Mouse (Mus musculus): ENCODE results near the gene 9130213A22Rik. TPM values are rescaled to one million over a fixed set of nuclear protein-coding genes. Genes with fewer than 3 reads are reported as not detected.

9130213A22Rik gene
- total RNA-seq, 2 experiments from 2014 or later: 0.23 to 0.27 TPM

DNA sequence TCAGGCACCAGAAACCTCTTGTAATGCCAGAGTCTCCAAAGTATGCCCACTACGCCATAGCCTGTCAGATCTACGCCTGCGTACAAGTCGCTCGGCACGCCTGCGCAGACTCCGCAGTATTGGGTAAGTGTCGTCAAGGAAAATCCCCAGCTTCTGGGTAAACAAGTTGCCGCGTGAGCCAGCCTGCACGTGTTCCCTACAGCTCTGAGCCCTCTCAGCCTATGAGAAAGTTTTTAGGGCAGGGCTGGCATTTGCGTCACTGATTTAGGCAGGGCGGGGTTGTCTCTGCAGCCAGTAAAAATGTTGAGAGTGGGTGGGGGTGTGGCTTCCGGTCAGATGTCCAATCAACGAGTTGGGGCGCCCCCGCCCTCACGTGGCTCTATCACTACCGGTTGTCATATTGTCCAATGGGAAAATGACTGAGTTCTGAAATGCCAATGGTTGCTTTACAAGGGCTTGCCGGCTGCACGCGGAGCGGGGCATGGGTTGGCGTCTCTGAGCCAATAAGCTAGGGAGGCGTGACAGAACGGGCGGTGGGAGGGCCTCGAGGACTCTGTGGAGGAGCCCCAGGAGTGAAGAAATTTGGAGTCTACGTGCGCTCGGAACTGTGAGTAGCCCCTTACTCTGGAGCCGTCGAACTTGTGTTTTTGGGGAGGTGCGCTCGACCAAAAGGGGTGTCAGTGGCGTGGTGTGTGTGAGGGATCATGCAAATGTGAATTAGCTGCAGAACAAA, 27.5 kb downstream of the 9130213A22Rik start, which contains the start of gene Per1:
Gene Per1 (plus strand): TSS at position 521 of the 733 bp plus-strand sequence.
- DNase-seq: peak; percentile 99 to 100

DNA sequence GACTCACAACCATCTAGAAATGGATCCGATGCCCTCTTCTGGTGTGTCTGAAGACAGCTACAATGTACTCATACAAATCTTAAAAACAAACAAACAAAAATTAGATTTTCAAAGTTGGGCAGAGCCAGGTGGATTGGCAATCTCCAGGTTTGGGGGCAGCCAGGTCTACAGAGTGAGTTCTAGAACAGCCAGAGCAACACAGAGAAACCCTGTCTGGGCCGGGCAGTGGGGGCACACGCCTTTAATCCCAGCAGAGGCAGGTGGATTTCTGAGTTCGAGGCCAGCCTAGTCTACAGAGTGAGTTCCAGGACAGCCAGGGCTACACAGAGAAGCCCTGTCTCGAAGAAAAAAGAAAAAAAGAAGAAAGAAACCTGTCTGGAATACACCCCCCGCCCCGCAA, 28.5 kb downstream of the 9130213A22Rik start:
- DNase-seq: peak in 1 of 2 experiments; percentile 33

DNA sequence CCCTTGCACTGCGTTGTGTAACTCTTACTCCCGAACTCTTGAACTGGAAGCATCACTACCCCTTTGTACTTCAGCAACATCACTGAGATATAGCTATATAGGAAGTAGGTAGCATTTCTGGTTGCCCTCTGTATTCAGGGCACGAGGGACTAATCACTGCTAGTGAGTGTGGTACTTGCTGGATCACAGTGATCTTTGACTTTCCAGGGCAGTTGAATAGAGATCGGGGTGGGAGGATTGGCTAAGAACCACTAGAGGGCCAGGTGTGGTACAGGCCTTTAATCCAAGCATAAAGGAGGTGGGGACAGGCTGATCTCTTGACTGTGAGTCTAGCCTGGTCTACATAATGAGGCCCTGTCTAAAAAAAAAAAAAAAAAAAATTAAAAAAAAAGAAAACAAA, 29.5 kb downstream of the 9130213A22Rik start:
- DNase-seq: no peak

DNA sequence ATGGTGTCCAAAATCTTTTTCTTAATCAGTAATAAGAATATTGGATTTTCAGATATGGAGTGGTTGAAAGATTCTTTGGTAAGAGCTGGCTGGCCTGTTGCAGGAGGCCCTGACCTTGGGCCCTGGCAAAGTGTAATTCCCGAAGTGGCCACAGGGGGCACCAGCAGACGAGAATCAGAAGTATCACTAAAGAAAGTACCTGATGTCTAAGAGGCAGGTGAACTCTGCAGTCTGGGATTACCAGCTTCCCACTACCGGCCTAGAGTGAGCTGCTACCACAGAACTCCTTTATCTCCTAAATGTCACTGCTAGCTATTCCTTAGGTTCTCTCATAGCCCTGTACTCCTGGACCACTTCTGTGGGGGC, 30.0 kb downstream of the 9130213A22Rik start:
- DNase-seq: peak; percentile 86 to 97

DNA sequence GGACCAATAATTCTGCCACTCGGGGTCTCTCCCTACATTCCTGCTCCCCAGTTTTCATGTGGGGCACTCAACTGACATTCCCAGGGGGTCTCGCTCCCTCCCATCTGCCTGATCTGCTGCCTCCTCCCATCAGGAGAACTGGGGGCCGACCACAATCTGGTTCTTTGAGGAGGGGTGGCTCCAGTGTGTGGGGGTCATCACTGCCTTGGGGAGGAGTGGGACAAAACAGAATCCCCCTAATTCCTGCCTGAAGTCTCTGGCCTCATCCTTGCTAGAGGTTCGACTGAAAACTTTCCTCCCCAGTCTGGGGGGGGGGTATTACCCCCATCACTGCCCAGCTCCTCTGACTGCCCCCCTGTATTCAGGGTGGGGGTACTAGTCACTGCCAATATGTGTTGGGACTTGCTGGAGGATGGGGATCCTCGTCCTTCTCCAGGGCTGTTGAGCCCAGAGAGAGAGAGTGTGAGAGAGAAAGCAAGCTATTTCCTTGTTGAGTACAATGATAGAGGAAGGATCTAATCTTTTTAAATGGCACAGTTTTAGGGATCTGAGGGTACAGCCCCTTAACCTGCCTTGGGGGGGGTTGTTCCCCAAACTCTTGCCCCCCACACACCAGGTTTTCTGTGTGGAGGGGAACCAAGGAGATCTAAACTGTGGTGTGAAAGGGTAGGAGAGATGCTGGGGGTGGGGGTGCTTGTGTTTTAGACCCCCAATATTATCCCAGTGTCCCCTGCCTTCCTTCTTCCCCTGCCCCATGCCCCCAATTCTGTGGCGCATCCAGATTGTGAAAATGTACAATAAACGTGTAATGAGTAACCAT, 30.6 kb downstream of the 9130213A22Rik start:
- DNase-seq: peak in 1 of 2 experiments; percentile 12

DNA sequence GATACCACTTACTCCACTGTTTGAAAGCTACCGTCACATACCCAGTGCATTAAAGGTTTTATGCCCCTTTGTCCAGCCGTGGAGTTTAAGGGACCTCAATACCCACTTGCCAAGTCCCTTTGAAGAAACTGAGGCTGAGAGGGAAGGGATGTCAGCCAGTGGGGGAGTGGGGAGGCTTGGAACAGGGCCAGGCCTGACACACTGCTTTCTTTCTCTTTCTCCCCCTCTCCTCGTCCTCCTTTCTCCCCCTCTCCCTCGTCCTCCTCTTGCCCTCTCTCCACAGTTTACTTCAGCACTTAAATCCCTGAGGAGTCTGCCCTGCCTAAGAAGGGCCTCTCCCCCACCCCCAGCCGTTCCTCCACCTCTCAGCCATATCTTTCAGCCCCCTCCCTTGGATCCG, 32.0 kb downstream of the 9130213A22Rik start:
- no peak for DNase-seq

DNA sequence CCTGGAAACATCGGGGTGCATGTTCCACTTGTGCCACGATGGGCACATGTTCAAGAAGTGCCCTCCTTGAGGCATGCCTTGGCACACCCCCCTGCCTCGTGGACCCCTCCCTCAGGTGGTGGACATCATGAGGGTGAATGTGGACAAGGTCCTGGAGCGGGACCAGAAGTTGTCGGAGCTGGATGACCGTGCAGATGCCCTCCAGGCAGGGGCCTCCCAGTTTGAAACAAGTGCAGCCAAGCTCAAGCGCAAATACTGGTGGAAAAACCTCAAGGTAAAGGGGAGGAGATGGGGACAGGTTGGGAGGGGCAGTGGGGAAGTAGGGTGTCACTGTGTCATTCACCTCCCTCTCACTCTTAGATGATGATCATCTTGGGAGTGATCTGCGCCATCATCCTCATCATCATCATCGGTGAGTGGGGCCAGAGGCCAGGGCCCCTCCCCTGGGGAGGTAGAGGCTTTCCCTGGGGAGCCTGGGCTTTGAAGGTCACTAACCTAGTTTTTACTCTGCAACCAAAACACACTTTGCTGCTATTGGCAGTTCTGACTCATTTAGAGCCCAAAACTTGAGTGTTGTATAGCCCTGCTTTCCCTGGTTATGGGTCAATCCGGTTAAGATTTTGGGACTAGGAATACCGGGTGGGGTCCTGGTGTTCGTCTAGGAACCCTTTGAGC, 32.6 kb downstream of the 9130213A22Rik start:
- DNase-seq: peak in 1 of 2 experiments; percentile 40

DNA sequence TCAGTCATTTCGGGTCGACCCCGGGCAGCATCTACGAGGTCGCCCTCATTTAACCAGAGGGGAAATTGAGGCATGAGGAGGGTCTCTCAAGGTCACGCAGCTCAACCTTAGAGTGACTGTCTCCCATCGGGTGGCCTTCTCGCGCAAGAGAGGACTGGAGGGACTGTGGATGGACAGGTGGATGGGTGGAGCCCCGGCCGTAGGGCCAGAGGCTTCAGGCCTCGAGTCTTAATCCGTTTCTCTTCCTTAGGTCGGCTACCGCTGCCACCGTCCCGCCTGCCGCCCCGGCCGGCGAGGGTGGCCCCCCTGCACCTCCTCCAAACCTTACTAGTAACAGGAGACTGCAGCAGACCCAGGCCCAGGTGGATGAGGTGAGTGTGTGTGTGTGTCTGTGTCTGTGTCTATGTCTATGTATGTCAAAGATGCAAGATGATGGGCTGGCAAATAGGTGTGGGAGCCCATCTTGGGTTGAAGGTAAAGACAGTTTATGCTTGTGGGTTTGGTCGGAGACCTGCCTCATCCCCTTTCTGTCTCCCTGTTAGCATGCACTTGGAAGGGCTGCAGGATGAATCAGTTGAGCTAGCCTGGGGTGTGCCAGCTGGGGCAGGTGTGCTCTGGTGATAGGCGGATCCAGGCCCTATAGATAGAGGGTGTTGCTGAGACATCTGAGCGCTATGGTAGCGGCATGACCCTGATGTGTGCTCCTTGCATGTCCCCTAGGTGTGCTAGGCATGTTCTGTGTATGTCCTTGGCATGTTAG, 33.4 kb downstream of the 9130213A22Rik start:
- no peak for DNase-seq

DNA sequence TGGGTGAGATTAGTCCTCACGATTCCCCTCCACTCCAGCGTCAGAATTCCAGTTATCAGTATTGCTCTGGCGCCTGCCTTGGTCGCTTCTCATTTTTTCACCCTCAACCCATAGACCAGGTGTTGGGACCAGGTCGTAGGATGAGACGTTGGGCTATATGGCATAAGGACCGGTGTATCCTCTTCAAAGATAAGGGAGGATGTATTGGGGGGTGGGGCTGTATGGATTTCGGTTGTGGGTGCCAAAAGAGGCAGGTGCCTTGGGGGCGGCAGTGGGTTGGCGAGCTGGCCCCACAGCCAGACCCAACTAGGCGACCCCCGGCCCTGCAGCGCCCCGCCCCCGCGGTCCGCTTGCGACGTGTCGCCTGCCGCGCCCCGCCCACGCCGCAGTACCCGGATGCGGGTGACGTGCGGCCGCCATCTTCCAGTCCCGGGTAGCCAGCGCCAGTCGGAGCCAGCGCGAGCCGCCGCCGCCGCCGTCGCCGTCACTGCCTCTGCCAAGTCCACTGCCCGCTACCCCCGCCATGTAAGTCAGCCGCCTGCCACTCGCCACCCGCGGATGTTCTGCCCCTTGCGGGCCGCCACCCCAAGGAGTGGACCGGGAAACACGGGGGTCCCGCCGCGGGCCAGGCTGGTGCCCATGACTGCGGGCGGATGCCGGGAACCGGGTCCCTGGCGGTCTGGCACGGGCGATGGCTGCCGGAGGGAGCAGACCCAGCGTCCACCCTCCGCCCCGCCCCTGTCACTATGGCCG, 34.1 kb downstream of the 9130213A22Rik start, which contains the start of gene Vamp2:
Gene Vamp2 (plus strand): TSS at position 388 of the 753 bp plus-strand sequence.
- DNase-seq: peak; percentile 94

DNA sequence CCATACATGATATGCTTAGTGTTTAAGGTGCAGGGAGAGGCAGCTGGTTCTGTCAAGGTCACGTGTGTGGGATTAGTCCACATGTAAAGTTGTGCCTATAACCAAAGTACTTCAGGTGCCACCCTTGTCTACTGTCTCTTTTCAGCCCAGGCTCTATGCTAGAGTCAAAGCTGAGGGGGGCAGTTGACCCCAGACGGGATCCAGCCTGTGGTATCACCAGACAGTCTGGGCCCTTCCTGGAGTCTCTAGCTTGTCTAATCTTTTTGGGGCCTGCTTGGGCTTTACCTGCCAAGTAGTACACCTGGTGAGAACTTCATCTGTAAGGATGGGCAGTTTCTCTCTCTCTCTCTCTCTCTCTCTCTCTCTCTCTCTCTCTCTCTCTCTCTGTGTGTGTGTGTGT, 34.8 kb downstream of the 9130213A22Rik start:
- peak in 1 of 2 experiments; percentile 19 for DNase-seq

DNA sequence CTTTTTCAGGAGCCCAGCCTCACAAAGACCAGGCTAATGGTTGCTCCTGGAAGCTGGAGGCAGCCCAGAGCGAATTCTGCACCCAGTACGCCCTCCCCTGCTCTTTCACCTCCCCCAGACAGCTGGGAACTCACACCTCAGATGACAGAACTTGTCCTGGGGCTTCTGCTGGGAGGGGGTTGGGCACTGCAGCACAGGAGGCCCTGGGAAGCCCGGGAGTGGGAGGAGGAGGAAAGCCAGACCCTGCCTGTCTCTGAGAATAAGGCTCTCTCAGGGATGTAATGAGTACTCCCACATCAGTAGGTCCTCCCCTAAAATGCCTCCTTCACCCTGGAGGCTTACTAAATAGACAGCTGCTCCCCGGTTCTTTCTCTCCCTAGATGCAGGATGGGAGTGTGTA, 35.3 kb downstream of the 9130213A22Rik start:
- DNase-seq: peak in 1 of 2 experiments; percentile 27

DNA sequence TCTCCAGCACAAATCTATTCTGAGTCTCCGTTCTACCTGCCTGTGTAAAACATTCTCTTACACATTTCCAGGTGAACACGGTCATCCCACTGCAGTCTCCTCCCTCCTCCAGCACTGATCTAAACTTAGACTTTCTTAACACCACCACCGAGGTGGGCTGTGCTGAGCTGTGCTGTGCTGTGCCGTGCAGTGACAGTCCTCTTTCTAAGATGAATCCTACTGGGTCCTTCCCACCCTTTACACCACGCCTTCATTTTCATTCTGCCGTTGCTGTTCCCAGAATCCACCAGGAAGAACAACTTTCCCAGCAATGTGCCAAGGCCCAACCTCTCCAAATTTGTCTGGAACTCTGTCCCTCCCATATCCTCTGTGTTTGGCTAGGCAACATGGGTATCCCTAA, 36.0 kb downstream of the 9130213A22Rik start:
- DNase-seq: peak in 1 of 2 experiments; percentile 28

DNA sequence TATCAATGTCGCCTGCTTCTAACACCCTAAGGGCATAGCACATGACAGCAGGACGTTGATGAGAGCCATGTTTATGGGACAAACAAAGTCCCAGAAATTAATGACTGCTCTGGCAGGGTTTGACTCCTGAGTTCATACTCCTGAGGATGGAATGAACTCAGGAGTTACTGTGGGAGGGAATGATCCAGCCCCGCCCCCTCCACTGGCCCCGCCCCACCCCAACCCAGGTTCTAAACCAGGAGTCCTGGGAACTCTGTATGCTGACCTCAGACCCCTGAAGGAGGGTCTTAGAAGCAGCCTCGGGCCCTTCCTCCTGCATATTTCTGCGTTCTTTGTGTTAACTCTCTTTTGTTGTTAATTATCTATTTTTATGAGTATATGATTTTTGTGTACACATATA, 36.8 kb downstream of the 9130213A22Rik start:
- no peak for DNase-seq

DNA sequence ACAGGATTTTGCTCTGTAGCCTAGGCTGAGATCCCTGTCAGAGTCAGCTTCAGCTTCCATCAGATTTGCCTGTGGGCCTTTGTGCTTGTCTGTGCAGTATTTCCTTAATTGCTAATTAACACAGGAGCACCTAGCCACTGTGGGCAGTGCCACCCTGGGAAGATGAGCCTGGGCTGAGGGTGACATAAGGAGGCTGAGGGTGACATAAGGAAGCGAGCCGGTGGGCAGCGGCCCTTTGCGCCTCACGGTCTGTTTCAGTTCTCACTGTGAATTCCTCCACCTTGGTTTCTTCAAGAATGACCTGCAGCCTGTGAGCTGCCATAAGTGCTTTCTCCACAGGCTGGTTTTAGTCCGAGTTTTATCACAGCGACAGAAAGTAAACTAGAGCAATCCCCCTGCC, 40.8 kb downstream of the 9130213A22Rik start:
- no peak for DNase-seq

DNA sequence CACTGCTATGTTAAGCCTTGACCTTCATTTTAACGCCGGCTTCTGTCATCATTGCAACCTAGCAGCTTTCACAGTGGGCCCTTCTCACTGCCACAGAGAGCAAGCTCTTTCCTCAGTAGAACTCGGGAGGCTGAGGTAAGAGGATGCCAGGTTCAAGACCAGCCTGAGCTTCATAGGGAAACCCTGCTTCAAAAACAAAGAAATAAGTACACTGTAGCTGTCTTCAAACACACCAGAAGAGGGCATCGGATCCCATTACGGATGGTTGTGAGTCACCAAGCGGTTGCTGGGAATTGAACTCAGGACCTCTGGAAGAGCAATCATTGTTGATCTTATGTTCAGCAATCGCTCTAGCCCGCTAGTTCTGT, 41.5 kb downstream of the 9130213A22Rik start:
- DNase-seq: no peak

DNA sequence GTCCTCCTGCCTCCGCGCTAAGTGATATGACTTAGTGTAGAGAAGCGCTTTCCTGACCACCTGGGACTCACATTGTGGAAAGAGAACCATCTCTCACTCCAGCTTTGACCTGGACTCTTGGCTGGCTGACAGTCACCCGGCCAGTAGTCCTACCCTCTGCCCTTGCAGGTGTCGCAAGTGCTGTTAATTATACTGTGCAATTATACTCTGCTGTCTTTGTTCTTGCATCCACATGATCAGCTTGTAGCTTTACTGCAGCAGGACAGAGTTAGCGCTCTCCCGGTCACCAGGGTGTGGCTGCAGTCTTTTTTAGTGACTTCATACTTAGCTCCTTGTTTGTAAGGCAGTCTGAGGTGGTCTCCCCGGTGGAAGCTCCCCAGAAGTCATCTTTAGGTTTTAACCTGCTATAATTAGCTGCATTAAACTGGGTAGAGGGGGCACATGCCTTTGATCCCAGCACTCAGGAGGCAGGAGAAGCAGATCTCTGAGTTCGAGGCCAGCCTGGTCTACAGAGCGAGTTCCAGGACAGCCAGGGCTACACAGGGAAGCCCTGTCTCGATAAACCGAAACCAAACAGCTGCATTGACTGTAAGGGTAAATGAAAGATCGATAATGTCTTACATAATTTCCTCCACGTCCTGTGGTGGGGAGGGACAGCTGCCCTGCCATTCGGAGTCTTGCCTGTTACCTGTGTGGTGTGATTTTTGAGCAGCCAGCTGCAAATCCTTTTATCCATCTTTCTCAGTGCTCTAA, 42.1 kb downstream of the 9130213A22Rik start:
- DNase-seq: no peak

DNA sequence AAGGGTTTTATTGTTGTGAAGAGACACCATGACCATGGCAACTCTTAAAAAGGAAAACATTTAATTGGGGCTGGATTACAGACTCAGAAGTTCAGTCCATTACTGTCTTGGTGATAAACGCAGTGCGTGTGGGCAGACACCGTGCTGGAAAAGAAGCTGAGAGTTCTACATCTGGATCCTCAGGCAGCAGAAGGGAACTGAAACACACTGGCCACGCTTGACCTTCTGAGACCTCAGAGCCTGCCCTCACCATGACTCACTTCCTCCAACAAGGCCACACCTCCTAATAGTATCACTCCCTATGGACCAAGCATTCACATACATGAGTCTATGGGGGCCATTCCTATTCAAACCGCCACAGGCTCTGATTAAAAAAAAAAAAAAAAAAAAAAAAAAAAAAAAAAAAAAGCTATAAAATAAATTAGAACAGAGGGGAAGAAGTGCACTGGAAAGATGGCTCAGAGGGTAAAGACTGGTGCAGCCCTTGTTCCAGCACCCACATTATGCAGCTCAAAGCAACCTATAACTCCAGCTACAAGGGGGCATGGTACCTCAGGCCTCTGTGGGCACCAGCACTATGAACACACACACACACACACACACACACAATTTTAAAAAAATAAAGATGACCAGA, 43.5 kb downstream of the 9130213A22Rik start:
- DNase-seq: peak; percentile 43 to 77

DNA sequence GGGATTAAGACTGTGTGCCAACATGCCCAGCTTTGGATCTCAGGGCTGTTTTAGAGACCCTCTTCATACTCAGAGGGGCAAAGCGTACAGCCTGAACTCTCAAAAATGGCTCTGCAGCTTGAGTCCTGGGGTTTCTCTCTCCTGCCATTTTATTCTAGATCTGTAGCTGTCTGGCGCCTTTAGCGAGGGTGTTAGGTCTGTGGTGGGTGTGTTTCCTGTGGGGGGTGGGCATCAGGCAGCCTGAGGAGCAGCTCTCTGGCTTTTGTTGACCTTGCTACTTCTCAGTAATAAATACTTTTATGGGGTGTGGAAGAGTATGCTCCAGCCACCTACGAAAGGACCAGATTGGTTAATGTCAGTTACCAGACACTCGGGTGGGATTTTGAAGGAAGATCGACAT, 44.3 kb downstream of the 9130213A22Rik start:
- no peak for DNase-seq

DNA sequence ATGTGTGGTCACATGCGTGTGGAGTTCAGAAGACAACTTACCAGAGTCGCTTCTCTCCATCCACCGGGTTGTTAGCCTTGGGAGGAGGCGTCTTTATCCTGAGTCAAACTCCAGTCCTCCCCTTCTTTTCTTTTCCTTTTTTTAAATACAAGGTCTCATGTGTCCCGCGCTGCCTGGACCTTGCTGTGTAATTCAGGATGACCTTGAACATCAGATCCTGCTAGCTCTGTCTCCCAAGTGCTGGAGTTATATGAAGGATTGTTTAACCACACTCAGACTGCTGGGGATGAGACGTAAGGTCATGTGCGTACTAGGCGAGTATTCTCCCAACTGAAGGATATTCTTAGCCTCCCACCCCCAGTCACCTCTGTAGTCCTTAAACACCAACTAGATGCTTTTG, 45.1 kb downstream of the 9130213A22Rik start:
- no peak for DNase-seq

DNA sequence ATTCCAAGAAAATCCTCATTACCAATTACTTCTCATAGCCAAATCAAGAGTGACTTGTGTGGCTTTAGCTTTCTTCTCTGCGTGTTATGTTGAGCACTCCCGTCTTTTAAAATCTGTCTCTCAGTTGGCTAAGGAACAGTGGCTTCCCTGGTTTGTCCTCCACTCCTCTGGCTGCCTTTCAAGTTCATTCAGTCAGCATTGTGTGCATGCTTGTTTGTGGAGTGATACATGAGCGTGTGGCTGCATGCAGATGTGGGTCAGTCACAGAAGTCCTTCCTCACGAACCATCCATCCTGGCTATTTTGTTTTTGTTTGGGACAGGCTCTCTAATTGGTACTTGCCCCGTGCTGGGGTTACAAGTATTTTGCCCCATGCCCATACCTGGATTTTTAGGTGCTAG, 45.8 kb downstream of the 9130213A22Rik start:
- DNase-seq: peak in 1 of 2 experiments; percentile 45

Data from heart, adult 18-20 months (tissue).